In the genomic region with DNA sequence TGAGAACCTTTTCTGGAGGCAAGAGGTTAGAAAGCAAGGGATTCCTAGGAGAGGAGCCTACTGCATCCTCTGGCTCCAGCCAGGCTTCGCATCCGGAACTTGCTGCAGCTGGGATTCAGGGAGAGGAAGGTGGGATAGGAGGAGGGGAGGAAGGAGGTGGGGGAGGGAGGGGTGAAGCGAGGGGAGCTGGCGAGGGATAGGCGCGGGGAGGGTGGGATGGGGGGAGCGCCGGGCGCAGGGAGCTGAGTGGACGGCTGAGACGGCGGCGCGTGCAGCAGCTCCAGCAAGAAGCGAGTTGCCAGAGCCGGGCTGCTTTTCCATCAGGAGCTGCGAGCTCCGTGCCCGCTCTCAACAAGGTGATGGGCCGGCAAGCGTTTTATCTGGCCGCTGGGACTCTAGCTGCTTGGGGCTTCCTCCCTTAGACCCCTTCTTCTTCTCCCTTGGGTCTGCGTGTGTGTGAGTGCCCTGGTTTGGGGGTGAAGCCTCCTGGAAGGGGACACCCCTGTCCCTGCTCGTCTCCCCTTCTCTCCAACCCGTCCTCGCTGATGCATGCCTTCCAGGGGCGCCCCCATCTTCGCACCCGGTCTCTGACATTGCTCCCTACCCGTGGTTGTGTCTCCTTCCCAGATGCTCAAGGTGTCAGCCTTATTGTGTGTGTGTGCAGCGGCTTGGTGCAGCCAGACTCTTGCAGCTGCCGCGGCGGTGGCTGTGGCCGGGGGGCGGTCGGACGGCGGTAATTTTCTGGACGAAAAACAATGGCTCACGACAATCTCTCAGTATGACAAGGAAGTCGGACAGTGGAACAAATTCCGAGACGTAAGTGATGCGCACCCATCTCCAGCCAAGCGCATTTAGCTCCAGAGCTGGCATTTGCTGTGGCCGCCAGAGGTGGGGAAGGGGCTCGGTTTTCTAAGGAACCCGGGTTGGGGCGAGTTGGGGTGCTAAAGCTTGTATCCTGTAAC, we compare ENCODE assay signal across 8 mouse cellular contexts. TPM values are rescaled to one million over a fixed set of nuclear protein-coding genes. Genes with fewer than 3 reads are reported as not detected.
A peak's percentile ranks its signal among the peaks of the same experiment; 100 is the strongest.
DNase-seq lines count a peak whose midpoint lies in the region; ATAC-seq and TF ChIP-seq lines count a peak whose summit lies in the region.

No protein-coding gene starts in this region.

- 1% methylated on average over 49 of the region's 50 CpGs for WGBS in heart, embryonic 12.5 days
- under 1% methylated on average over 50 of the region's 50 CpGs for WGBS in forebrain, postnatal 0 days
- under 1% methylated on average over 48 of the region's 50 CpGs for WGBS in midbrain, embryonic 11.5 days
- 3% methylated on average over 44 of the region's 50 CpGs for WGBS in lung, adult 2 months

- H3K9ac ChIP-seq in heart, embryonic 12.5 days = peak overlapping the region; percentile 75
- H3K9ac ChIP-seq in forebrain, postnatal 0 days = peak overlapping the region; percentile 78
- H3K9ac ChIP-seq in midbrain, embryonic 11.5 days (ENCODE audit: low read length) = peak overlapping the region; percentile 71

- no peak for DNase-seq in heart, adult 8-10 months (ENCODE audit: low spot score)
- DNase-seq in brain, embryonic 14.5 days (ENCODE audit: low read depth) = peak; percentile 88
- DNase-seq in forebrain, postnatal 0 days = peak; percentile 70
- DNase-seq in layer of hippocampus, postnatal 14 days (ENCODE audit: low spot score in 2 of 2) = peak; percentile 32 to 33
- peak; percentile 96 for DNase-seq in midbrain, embryonic 11.5 days (ENCODE audit: low spot score, missing footprints)
- DNase-seq in telencephalon, adult 2 months (ENCODE audit: low read depth, low spot score) = peak; percentile 49
- no peak for DNase-seq in lung, adult 2 months

- H3K27ac ChIP-seq in heart, embryonic 12.5 days (ENCODE audit: poor library complexity, severe bottlenecking) = no peak overlapping the region
- peak overlapping the region; percentile 59 for H3K27ac ChIP-seq in forebrain, postnatal 0 days (ENCODE audit: low read depth, low read length)
- no peak overlapping the region for H3K27ac ChIP-seq in midbrain, embryonic 11.5 days (ENCODE audit: low read depth, low read length)

- H3K4me3 ChIP-seq in heart, embryonic 12.5 days = peak overlapping the region; percentile 68
- peak overlapping the region; percentile 59 for H3K4me3 ChIP-seq in forebrain, postnatal 0 days (ENCODE audit: low read depth, low read length)
- peak overlapping the region; percentile 55 for H3K4me3 ChIP-seq in midbrain, embryonic 11.5 days (ENCODE audit: low read depth, low read length)
- H3K4me3 ChIP-seq in lung, adult 2 months (replicated peaks; ENCODE audit: extremely low read depth, low read depth, low read length) = no peak overlapping the region

- H3K36me3 ChIP-seq in heart, embryonic 12.5 days = no peaks in the 10 kb centered on the region
- H3K36me3 ChIP-seq in forebrain, postnatal 0 days (ENCODE audit: insufficient read depth) = no peaks in the 10 kb centered on the region
- no peaks in the 10 kb centered on the region for H3K36me3 ChIP-seq in midbrain, embryonic 11.5 days (ENCODE audit: control insufficient read depth, insufficient read depth, low read length)

- 0 out of 2 replicates have a peak, but pooled peaks have one; percentile 15 for TF ChIP-seq POLR2A in brain, embryonic 14.5 days (IDR thresholded peaks at IDR 0.05; ENCODE audit: borderline replicate concordance, extremely low read depth, insufficient read depth, insufficient read length, poor library complexity, severe bottlenecking)
- TF ChIP-seq POLR2A in lung, adult 2 months (IDR thresholded peaks at IDR 0.05; ENCODE audit: borderline replicate concordance, extremely low read depth, low read depth, low read length) = no peak

- TF ChIP-seq CTCF in brain, embryonic 14.5 days (IDR thresholded peaks at IDR 0.05; ENCODE audit: borderline replicate concordance, extremely low read depth, insufficient read depth, insufficient read length) = no peak
- no peak for TF ChIP-seq CTCF in forebrain, postnatal 0 days (IDR thresholded peaks at IDR 0.05; ENCODE audit: low read depth)
- no peak for TF ChIP-seq CTCF in lung, adult 2 months (IDR thresholded peaks at IDR 0.05; ENCODE audit: insufficient read depth, low read length)

- peaks cover 17% of the 10 kb centered on the region for H3K27me3 ChIP-seq in heart, embryonic 12.5 days (replicated peaks)
- H3K27me3 ChIP-seq in forebrain, postnatal 0 days (ENCODE audit: insufficient read depth, low read length) = no peaks in the 10 kb centered on the region
- no peaks in the 10 kb centered on the region for H3K27me3 ChIP-seq in midbrain, embryonic 11.5 days (ENCODE audit: control insufficient read depth, insufficient read depth, low read length)

- H3K4me1 ChIP-seq in heart, embryonic 12.5 days (replicated peaks) = peaks cover 9% of the 10 kb centered on the region; the same call in 1 of the 2 replicates
- H3K4me1 ChIP-seq in forebrain, postnatal 0 days (ENCODE audit: insufficient read depth) = no peaks in the 10 kb centered on the region
- no peaks in the 10 kb centered on the region for H3K4me1 ChIP-seq in midbrain, embryonic 11.5 days (ENCODE audit: control insufficient read depth, insufficient read depth, low read length)
- no peaks in the 10 kb centered on the region for H3K4me1 ChIP-seq in lung, adult 2 months (ENCODE audit: control insufficient read depth, insufficient read depth, low read length)

- H3K4me2 ChIP-seq in heart, embryonic 12.5 days = peak overlapping the region; percentile 100
- peak overlapping the region; percentile 90 for H3K4me2 ChIP-seq in forebrain, postnatal 0 days (ENCODE audit: low read depth)
- H3K4me2 ChIP-seq in midbrain, embryonic 11.5 days = peak overlapping the region; percentile 93

- H3K9me3 ChIP-seq in heart, embryonic 12.5 days (replicated peaks) = no peaks in the 10 kb centered on the region
- no peaks in the 10 kb centered on the region for H3K9me3 ChIP-seq in forebrain, postnatal 0 days (ENCODE audit: low read length)
- H3K9me3 ChIP-seq in midbrain, embryonic 11.5 days (ENCODE audit: control insufficient read depth, low read length) = no peaks in the 10 kb centered on the region

- ATAC-seq in heart, embryonic 12.5 days (ENCODE audit: insufficient number of reproducible peaks, low FRiP score) = peak; percentile 71
- ATAC-seq in forebrain, postnatal 0 days = peak; percentile 89
- ATAC-seq in midbrain, embryonic 11.5 days (ENCODE audit: low FRiP score) = peak; percentile 93

RNA-seq across cellular contexts. Expression of gene Spock3, which starts 0.6 kb away (rescaled TPM):
- 2.0 and 2.7 TPM in 2 replicates for polyA plus RNA-seq in heart, embryonic 12.5 days (2016; fragmentation: Nextera tagmentation; extraction: Ambion mirVana)
- total RNA-seq in heart, adult 8-10 months (2022) = under 1 TPM in 3 of 4 experiments, not detected in 1; 0.09 to 0.33 (median 0.13) TPM
- 14.1 and 28.6 TPM in 2 replicates for polyA plus RNA-seq in brain, embryonic 14.5 days (2012; rRNA removed)
- total RNA-seq in forebrain, postnatal 0 days (2014; rRNA removed) = 42.1 and 56.4 TPM in 2 replicates
- polyA plus RNA-seq in forebrain, postnatal 0 days (2015; fragmentation: Nextera tagmentation; extraction: Ambion mirVana) = 40.5 and 62.3 TPM in 2 replicates
- 10 to 100 TPM; 52.0 to 52.3 TPM for total RNA-seq in layer of hippocampus, postnatal 14 days (2021)
- 7.9 and 9.7 TPM in 2 replicates for polyA plus RNA-seq in midbrain, embryonic 11.5 days (2014; fragmentation: Nextera tagmentation; extraction: Ambion mirVana)
- polyA plus RNA-seq in lung, adult 2 months (2012; rRNA removed) = 0.06 and 0.12 TPM in 2 replicates

Comparison
In these comparisons a context has a peak if more than half of its experiments do, and no peak if none do; other contexts are left out.
1. DNase-seq: peak in brain, embryonic 14.5 days (single experiment), forebrain, postnatal 0 days (single experiment), layer of hippocampus, postnatal 14 days (2 of 2), midbrain, embryonic 11.5 days (single experiment) and telencephalon, adult 2 months (single experiment); none in heart, adult 8-10 months (single experiment) and lung, adult 2 months (single experiment).
2. Peak in every context shown above with its lines, with median percentiles within 50 percentile points of each other: ATAC-seq, H3K4me2 ChIP-seq and H3K9ac ChIP-seq.